Comparison of ENCODE assay signal across 11 mouse cellular contexts in the genomic region with DNA sequence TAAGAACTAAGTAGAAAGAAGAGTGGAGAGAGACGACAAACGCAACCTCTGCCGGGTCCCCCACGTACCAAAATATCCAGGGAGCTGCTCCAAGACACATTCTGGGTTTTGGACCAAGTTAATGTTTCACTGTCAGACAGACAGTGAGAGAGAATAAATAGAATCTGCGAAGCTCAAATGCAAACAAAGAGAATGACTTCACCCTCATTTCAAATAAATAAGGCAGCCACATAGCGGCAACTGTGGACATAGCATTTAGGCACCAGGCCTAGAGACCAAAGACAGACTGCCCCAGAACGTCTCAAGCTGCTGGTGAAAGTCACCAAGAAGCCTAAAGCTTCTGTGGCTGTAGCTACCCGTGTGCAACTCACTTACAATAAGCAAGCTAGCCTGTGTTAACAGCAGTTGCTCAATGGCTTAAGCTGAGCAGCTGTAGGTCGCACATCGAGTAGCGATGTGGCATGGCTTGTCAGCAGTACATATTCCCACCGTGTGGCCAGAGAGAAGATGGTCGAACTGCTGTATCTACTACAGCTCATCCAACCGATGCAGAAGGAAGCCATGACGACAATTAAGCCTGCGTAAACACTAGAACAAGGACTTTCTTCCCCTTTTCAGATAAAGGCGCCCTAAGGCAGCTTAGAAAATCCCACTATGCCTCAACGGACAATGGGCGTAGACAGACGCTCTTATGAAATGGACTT. TPM values are rescaled to one million over a fixed set of nuclear protein-coding genes. Genes with fewer than 3 reads are reported as not detected.
DNase-seq lines count a peak whose midpoint lies in the region; ATAC-seq and TF ChIP-seq lines count a peak whose summit lies in the region.
"Had no signal": no experiment of that assay in that cellular context is flagged by ENCODE, and none has a peak within 500 bp of the region (broad histone marks: within the 10 kb centered on the region; RNA-seq: fewer than 3 reads in every experiment).

No protein-coding gene starts in this region.

- peak overlapping the region; percentile 89 for H3K27ac ChIP-seq in heart, embryonic 10.5 days
- H3K27ac ChIP-seq in liver, adult 2 months (replicated peaks; ENCODE audit: insufficient read depth, low read depth, low read length) = peak overlapping the region; percentile 72
- peak overlapping the region; percentile 66 for H3K27ac ChIP-seq in embryonic facial prominence, embryonic 15.5 days (replicated peaks)
- H3K27ac ChIP-seq: limb, embryonic 12.5 days had no signal

- no peaks in the 10 kb centered on the region for H3K36me3 ChIP-seq in heart, embryonic 10.5 days
- H3K36me3 ChIP-seq in liver, adult 2 months (ENCODE audit: control insufficient read depth, insufficient read depth, low read length) = no peaks in the 10 kb centered on the region
- H3K36me3 ChIP-seq in embryonic facial prominence, embryonic 15.5 days = no peaks in the 10 kb centered on the region
- H3K36me3 ChIP-seq: limb, embryonic 12.5 days had no signal

- no peak overlapping the region for H3K4me3 ChIP-seq in heart, embryonic 10.5 days
- H3K4me3 ChIP-seq in liver, adult 2 months (ENCODE audit: insufficient read depth, low read depth, low read length) = no peak overlapping the region
- no peak overlapping the region for H3K4me3 ChIP-seq in embryonic facial prominence, embryonic 15.5 days (replicated peaks)
- H3K4me3 ChIP-seq: limb, embryonic 12.5 days had no signal

- H3K9ac ChIP-seq in liver, adult 2 months (ENCODE audit: low read depth, low read length) = peak overlapping the region; percentile 29; the same call in 1 of the 2 replicates
- no peak overlapping the region for H3K9ac ChIP-seq in embryonic facial prominence, embryonic 15.5 days
- H3K9ac ChIP-seq: limb, embryonic 12.5 days had no signal

- no peaks in the 10 kb centered on the region for H3K27me3 ChIP-seq in heart, embryonic 10.5 days (ENCODE audit: insufficient read depth, poor library complexity, severe bottlenecking)
- no peaks in the 10 kb centered on the region for H3K27me3 ChIP-seq in liver, adult 2 months (ENCODE audit: control insufficient read depth, insufficient read depth, low read length)
- H3K27me3 ChIP-seq in embryonic facial prominence, embryonic 15.5 days = no peaks in the 10 kb centered on the region
- H3K27me3 ChIP-seq: limb, embryonic 12.5 days had no signal

- peaks cover 91% of the 10 kb centered on the region for H3K4me1 ChIP-seq in heart, embryonic 10.5 days
- H3K4me1 ChIP-seq in liver, adult 2 months (ENCODE audit: control insufficient read depth, insufficient read depth, low read length) = peaks cover 33% of the 10 kb centered on the region
- H3K4me1 ChIP-seq in embryonic facial prominence, embryonic 15.5 days = peaks cover 44% of the 10 kb centered on the region

- TF ChIP-seq CTCF in liver, adult 2 months (IDR thresholded peaks at IDR 0.05; ENCODE audit: low read depth, low read length) = peak; percentile 14; the same call in 1 of the 2 replicates

- no peaks in the 10 kb centered on the region for H3K79me2 ChIP-seq in liver, adult 2 months (ENCODE audit: control insufficient read depth, insufficient read depth, low read length)

- WGBS in heart, embryonic 10.5 days = 79% methylated on average over 20 of the region's 20 CpGs
- WGBS in liver, adult 2 months = 31% methylated on average over 20 of the region's 20 CpGs
- WGBS in embryonic facial prominence, embryonic 15.5 days = 70% methylated on average over 20 of the region's 20 CpGs

- H3K4me2 ChIP-seq in embryonic facial prominence, embryonic 15.5 days (replicated peaks) = no peak overlapping the region
- H3K4me2 ChIP-seq: limb, embryonic 12.5 days had no signal

- no peak for TF ChIP-seq POLR2A in liver, adult 2 months (IDR thresholded peaks at IDR 0.05; ENCODE audit: extremely low read depth, insufficient read depth, low read length)

- H3K9me3 ChIP-seq in heart, embryonic 10.5 days = no peaks in the 10 kb centered on the region
- H3K9me3 ChIP-seq in embryonic facial prominence, embryonic 15.5 days (replicated peaks) = no peaks in the 10 kb centered on the region
- H3K9me3 ChIP-seq: limb, embryonic 12.5 days had no signal

- intact Hi-C loops in heart, postnatal 36 days (cut with DNase I) = no loop called here

- ATAC-seq in embryonic facial prominence, embryonic 15.5 days (ENCODE audit: insufficient number of reproducible peaks, low FRiP score, low TSS enrichment, low read depth) = no peak
- ATAC-seq: midbrain, embryonic 16.5 days had no signal

- DNase-seq in heart, embryonic 10.5 days (ENCODE audit: low spot score) = no peak
- no peak for DNase-seq in heart, postnatal 36 days
- DNase-seq in liver, adult 2 months (ENCODE audit: extremely low read depth, low read depth, low spot score) = peak; percentile 87
- no peak for DNase-seq in liver
- DNase-seq in lung, postnatal 4 days = peak; percentile 51 to 57
- no peak for DNase-seq in MN1 (ENCODE audit: low spot score)
- DNase-seq in kidney, adult 11 months = no peak
- DNase-seq: cerebellum, postnatal 10 days had no signal

RNA-seq across cellular contexts. Expression of gene Spon2, which starts 0.6 kb away (rescaled TPM):
- polyA plus RNA-seq in heart, embryonic 10.5 days (2016; fragmentation: Nextera tagmentation; extraction: Ambion mirVana) = 16.9 and 27.0 TPM in 2 replicates
- 1 to 10 TPM; 2.1 to 2.6 TPM for total RNA-seq in heart, postnatal 36 days (2021)
- 1.2 and 2.4 TPM in 2 replicates for total RNA-seq in liver, adult 2 months (2014; rRNA removed)
- 5.3 and 11.1 TPM in 2 replicates for polyA plus RNA-seq in liver, adult 2 months (2012; rRNA removed)
- polyA plus RNA-seq in embryonic facial prominence, embryonic 15.5 days (2015; fragmentation: Nextera tagmentation; extraction: Ambion mirVana) = 13.7 and 16.6 TPM in 2 replicates

RNA-seq across cellular contexts. Expression of gene Ctbp1, which starts 55.9 kb away (rescaled TPM):
- 280 and 331 TPM in 2 replicates for polyA plus RNA-seq in heart, embryonic 10.5 days (2016; fragmentation: Nextera tagmentation; extraction: Ambion mirVana)
- 100 to 1,000 TPM; 213 to 214 TPM for total RNA-seq in heart, postnatal 36 days (2021)
- total RNA-seq in liver, adult 2 months (2014; rRNA removed) = 26.1 and 29.1 TPM in 2 replicates
- 89.9 and 97.6 TPM in 2 replicates for polyA plus RNA-seq in liver, adult 2 months (2012; rRNA removed)
- 312 and 319 TPM in 2 replicates for polyA plus RNA-seq in embryonic facial prominence, embryonic 15.5 days (2015; fragmentation: Nextera tagmentation; extraction: Ambion mirVana)

Comparison
In these comparisons a context has a peak if more than half of its experiments do, and no peak if none do; other contexts are left out.
1. DNase-seq: peak in liver, adult 2 months (single experiment) and lung, postnatal 4 days (2 of 2); none in heart, embryonic 10.5 days (single experiment), heart, postnatal 36 days (0 of 2), liver (single experiment), MN1 (single experiment) and kidney, adult 11 months (single experiment).
2. Peak in every context shown above with its lines, with median percentiles within 50 percentile points of each other: H3K27ac ChIP-seq.